Mouse (Mus musculus) spleen, adult 2 months (tissue): ENCODE results near the gene Ank.

Experiments used
- CTCF ChIP-seq: fragments of 200-500 bp; IDR thresholded peaks from 2 replicates; pipeline ENCODE4 v1.5.1; 2011; ENCODE audit warnings: mild to moderate bottlenecking, inconsistent platforms; ENCODE audit not compliant: insufficient read depth, insufficient read length, insufficient replicate concordance; ENCODE audit errors: extremely low read depth
- POLR2A ChIP-seq: fragments of 200-500 bp; IDR thresholded peaks from 2 replicates; pipeline ENCODE4 v1.6.1; 2011; ENCODE audit warnings: low read depth, low read length, inconsistent platforms

DNA sequence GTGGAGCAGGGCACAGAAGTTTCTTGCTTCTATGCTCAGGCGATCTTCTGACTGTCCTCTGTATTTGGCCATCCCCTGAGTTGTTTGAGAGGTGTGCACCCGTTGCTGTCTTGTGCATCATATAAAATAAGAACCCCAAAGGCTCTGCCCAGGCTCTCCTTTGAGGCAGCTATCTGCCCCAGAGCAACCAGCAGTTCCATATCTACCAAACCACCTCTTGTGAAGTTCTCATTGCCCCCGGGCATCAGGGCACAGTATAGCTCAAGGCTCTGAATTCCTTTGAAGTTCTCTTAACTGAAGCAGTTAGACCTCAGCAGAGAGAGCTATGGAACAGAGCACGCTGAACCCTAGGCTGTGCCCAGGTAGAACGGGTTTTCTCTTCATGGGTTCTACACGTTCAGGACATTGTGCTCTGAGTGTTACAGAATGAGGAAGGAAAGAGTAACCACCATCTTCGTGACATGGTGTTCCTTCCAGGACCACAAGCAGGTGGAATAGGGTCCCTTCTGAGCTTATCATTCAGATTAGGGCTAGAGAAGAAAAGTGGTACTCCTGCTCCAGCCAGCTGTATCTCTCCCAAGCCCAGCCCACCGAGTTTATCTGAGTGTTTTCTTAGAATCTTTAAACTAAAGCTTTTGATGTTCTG, 25.1 kb downstream of the Ank start:
- TF ChIP-seq POLR2A = no peak
- no peak for TF ChIP-seq CTCF
